Mouse (Mus musculus) cerebellum, adult 2 months (tissue): ENCODE data around the gene Fgf10. TPM values are rescaled to one million over a fixed set of nuclear protein-coding genes. Genes with fewer than 3 reads are reported as not detected.

Experiments used
- DNase-seq, 2 experiments: peaks; one replicate each; pipeline ENCODE4 v3.0.0; 2021
- H3K27ac ChIP-seq: fragments of 200-500 bp; 2 replicates; pipeline ENCODE4 v1.5.1; 2012; ENCODE audit warnings: low read length, control low read depth, inconsistent platforms; ENCODE audit not compliant: insufficient read depth
- H3K27me3 ChIP-seq: fragments of 200-500 bp; 2 replicates; pipeline ENCODE4 v1.6.1; 2012; ENCODE audit warnings: inconsistent platforms, mild to moderate bottlenecking, low read length, moderate library complexity; ENCODE audit not compliant: control insufficient read depth, insufficient read depth
- H3K4me1 ChIP-seq: fragments of 200-500 bp; 2 replicates; pipeline ENCODE4 v1.6.1; 2011; ENCODE audit warnings: low read length; ENCODE audit not compliant: control insufficient read depth, insufficient read depth
- H3K4me3 ChIP-seq: fragments of 200-500 bp; replicated peaks from 2 replicates; pipeline ENCODE3; 2011; ENCODE audit warnings: mild to moderate bottlenecking, low read depth, low read length, control low read depth; ENCODE audit not compliant: insufficient read depth
- CTCF ChIP-seq: fragments of 200-500 bp; IDR thresholded peaks from 2 replicates; pipeline ENCODE4 v1.5.1; 2011; ENCODE audit warnings: low read depth, mild to moderate bottlenecking, control low read depth, low read length, moderate library complexity, borderline replicate concordance; ENCODE audit not compliant: insufficient read depth
- POLR2A ChIP-seq: fragments of 200-500 bp; IDR thresholded peaks from 2 replicates; pipeline ENCODE4 v1.6.1; 2011; ENCODE audit warnings: low read length, control low read depth, borderline replicate concordance; ENCODE audit not compliant: insufficient read depth
- WGBS: fragments of 180-500 bp; shearing (Covaris S2); methylation state at CpG from one replicate; pipeline ENCODE4 v1.1.7; 2018; 5-methylcytosine and 5-hydroxymethylcytosine counted together
- polyA plus RNA-seq: library from polyadenylated mRNA; depleted of rRNA; stranded (reverse); fragments of >200 nt; gene quantifications from 2 replicates; pipeline ENCODE4 v1.2.3, GENCODE M21; 2012; rRNA removed

Fgf10 gene
- 1.1 and 1.8 TPM in 2 replicates for polyA plus RNA-seq

DNA sequence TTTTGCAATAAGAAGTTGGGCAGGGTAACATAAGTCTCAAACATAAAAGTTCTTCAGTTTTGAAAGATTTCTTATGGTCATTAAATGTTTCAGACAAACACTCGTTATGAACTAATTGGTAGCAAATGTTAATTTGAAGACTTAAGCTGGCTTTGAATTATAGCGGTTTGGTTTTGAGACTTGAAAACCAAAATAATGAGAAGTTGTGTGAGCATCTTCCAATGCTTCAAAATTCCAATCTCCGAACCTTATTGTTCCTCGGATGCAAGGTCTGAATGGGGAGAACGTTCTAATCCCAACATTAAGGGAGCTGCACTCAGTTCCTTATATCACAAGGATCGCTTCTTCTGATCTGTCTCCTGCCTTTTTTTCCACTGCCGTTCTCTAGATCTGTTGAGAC lies at the start of gene Fgf10:
Gene Fgf10, plus strand, starts transcription at position 301 of the 400 bp plus-strand sequence.
- 86% methylated on average over 7 of the region's 7 CpGs for WGBS
- no peak for TF ChIP-seq POLR2A
- TF ChIP-seq CTCF, result no peak
- Histone ChIP-seq H3K27me3 (no peaks in the 10 kb centered on the region), H3K27ac (no peak within 1 kb of the TSS), H3K4me3 (no peak within 1 kb of the TSS), H3K4me1 (no peaks in the 10 kb centered on the region)
- no peak for DNase-seq

DNA sequence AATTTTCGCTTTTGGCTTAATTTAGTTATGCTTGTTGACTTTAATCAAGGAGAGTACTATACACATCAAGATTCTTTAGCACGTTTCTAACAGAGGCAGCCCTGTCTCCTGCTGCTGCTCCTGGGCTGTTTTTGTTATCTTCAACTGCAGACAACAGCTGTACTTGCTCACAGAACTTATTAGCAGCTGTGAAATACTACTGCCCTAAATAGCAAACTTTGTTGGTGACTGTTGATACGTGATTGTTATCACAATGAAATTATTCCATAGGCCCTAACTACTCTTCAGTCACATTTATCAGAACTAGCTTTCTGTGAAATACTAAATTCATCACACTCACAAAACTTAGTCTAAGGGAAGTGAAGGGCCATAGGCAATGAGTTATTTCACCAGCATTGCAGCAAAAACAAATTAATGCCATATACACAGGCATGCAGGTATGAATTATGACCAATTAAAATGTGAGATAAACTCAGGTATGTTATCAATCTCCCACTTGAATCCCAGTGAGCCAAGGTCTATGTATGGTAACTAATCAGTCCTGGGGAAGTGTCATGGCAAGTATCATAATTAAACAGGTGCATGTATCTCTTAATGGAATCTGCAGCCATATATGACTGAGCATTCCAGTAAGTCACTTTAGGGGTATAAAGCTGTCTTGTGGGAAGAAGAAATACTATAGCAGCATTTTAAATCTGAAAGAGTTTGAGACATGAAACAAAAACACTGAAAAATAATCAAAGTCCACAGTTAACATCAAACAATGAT lies 39.7 kb upstream of the Fgf10 start:
- H3K27me3 ChIP-seq, result no peaks in the 10 kb centered on the region
- WGBS, result 58% methylated on average over 3 of the region's 3 CpGs
- no peaks in the 10 kb centered on the region for H3K4me1 ChIP-seq
- H3K4me3 ChIP-seq, result no peak overlapping the region
- no peak for DNase-seq
- TF ChIP-seq CTCF, result no peak
- no peak for TF ChIP-seq POLR2A
- no peak overlapping the region for H3K27ac ChIP-seq

DNA sequence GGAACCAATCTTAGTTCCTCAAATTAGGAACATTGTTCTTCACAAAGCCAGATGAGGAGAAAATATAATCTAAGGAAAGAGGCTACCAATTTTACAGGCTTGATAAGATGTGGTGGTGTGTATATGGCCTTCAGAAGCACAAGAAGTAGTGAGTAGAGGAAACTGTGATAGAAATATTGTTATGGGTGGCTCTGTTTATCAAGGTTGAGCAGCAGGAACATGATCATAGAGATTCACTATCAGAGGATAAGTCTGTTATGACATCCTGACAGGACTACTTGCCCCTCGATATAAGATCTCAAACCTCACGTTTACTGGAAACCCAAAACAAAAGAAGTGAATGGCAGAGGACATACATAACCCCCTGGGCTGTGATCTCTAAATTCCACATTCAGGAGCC lies 38.1 kb upstream of the Fgf10 start:
- no peak overlapping the region for H3K4me3 ChIP-seq
- no peak for DNase-seq
- no peaks in the 10 kb centered on the region for H3K4me1 ChIP-seq
- no peaks in the 10 kb centered on the region for H3K27me3 ChIP-seq
- H3K27ac ChIP-seq, result no peak overlapping the region
- 82% methylated on average over 2 of the region's 2 CpGs for WGBS
- TF ChIP-seq CTCF (no peak), POLR2A (no peak)

DNA sequence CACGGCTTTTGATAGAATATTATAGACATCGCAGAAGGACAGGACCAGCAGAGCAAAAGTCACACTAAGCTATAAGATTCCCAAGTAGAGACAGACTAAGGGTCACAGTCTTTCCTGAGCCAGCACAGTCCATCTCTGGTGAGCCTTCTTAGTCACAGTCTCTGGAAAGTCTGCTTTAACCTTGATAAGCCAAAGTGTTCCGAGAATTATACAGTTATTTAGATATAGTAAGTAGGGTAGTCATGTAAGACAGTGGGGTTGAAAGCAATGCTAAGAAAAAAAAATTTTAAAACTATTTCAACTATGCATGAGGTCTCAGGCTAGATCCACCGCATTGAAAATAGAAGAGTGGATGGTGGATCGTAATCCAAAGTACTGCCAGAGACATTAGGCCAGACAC lies 33.5 kb upstream of the Fgf10 start:
- 97% methylated on average over 5 of the region's 5 CpGs for WGBS
- DNase-seq, result no peak
- TF ChIP-seq CTCF (no peak), POLR2A (no peak)
- no peaks in the 10 kb centered on the region for H3K27me3 ChIP-seq
- no peak overlapping the region for H3K27ac ChIP-seq
- H3K4me1 ChIP-seq, result no peaks in the 10 kb centered on the region
- no peak overlapping the region for H3K4me3 ChIP-seq

DNA sequence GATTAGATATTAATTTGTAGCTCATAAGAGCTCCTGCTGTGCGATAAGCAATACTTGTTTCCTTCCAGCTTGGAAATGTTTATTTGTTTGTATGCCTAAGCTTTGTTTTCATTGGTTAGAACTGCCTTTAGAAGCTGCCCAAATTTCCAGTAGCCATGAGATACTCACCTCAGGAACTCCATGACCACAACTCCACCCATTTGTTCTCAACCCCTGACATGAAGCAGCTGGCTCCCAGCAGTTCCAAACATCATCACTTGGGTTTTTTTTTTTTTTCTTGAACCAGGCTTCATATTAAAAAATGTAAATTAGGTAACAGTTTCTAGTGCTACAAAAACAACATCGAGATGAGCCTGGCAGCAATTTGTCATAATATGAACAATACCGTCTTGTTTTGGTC lies 27.0 kb upstream of the Fgf10 start:
- TF ChIP-seq POLR2A, result no peak
- Histone ChIP-seq H3K27me3 (no peaks in the 10 kb centered on the region), H3K27ac (no peak overlapping the region), H3K4me3 (no peak overlapping the region), H3K4me1 (no peaks in the 10 kb centered on the region)
- 85% methylated on average over 3 of the region's 3 CpGs for WGBS
- no peak for DNase-seq

DNA sequence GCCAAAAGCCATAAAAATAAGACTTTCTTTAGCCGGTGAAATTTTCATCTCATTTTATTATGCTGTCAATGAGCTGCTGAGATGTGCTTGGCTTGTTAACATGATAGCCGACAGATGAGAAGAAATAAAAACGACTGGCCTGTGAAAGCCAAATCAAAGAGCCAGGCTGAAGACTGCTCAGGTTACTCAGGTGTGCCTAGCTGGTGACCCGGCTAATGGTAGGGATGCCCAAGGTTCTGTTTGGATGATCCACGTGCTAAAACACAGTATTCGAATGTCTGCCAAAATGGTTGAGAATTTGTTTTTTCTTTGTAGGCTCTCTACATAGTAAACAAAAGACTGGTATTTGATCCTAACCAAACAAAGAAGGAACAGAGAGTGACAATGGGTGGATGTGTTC lies 26.5 kb upstream of the Fgf10 start:
- H3K4me3 ChIP-seq, result no peak overlapping the region
- H3K27me3 ChIP-seq, result no peaks in the 10 kb centered on the region
- TF ChIP-seq CTCF (no peak), POLR2A (no peak)
- DNase-seq, result no peak
- WGBS, result 81% methylated on average over 6 of the region's 6 CpGs
- no peaks in the 10 kb centered on the region for H3K4me1 ChIP-seq
- H3K27ac ChIP-seq, result no peak overlapping the region

DNA sequence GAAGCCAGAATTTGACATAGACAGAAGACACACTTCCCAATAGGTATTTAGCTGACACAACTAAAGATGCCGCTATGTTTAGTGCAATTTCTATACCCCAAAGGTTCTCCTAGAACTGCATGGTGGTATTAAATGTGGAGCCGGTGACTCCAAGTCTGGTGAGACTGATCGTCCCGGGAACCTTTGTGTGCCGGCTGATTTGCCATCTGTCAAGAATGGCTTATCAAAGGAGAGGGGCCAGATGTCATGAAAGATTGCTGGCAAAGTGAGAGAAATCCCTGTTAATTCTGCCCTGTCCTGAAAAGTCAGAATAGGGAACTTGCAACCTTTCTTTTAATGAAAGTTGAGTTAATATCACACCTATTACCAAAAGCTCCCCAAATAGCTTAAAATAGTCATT lies 12.6 kb upstream of the Fgf10 start:
- 15% methylated on average over 5 of the region's 5 CpGs for WGBS
- H3K4me3 ChIP-seq, result no peak overlapping the region
- H3K4me1 ChIP-seq, result no peaks in the 10 kb centered on the region
- no peaks in the 10 kb centered on the region for H3K27me3 ChIP-seq
- DNase-seq, result no peak
- no peak overlapping the region for H3K27ac ChIP-seq
- TF ChIP-seq POLR2A (no peak), CTCF (no peak)

DNA sequence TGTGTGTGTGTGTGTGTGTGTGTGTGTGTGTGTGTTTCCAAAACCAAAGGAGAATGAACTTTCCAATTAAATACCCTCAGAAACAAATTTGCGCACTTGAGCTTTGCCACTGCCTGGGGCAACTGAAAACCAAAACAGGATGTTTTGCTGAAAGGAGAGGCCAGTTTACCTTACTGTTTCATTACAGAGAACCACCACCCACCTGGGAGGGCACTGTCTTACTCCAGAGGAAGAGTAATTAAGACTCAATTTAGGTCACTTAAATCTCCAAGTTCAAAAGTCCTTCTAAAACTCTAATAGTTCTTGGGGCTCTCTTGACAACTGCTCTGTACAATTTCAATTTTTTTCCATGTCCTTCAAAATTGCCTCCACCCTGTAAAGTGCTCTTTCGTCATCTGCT lies 11.6 kb upstream of the Fgf10 start:
- no peak for TF ChIP-seq CTCF
- no peak for TF ChIP-seq POLR2A
- Histone ChIP-seq H3K27me3 (no peaks in the 10 kb centered on the region), H3K27ac (no peak overlapping the region), H3K4me1 (no peaks in the 10 kb centered on the region), H3K4me3 (no peak overlapping the region)
- WGBS, result 93% methylated on average over 2 of the region's 2 CpGs
- DNase-seq, result no peak
